Mouse (Mus musculus): ENCODE measurements at regions not wholly inside any gene's neighbourhood (a gene's known extent, or its start where the extent isn't known, plus 50 kb on each side); places are given as distances from the start of the nearest gene placed in this dataset.

DNA sequence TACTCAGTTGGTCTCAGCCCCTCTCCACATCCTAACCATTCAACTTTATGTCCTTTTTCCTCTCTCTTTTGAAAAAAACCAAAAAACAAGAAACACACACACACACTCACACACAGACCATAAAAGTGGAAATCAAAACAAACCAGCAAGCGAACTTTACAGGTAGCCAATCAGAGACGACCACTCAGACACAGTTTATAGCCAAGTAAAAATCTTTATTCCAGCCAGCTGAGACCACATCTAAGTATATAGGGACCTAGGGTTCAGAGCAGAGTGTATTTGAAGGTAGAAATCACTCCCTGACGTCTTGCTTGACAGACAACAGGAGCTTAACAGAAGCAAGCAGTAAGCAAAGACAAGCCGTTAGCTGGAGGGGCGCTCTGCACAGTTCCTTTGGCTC, 553.3 kb downstream of the Gm19410 start:
- TF ChIP-seq POLR2A (IDR thresholded peaks at IDR 0.05; ENCODE audit: borderline replicate concordance, extremely low read depth, insufficient read depth, insufficient read length, poor library complexity, severe bottlenecking) = no peak
- no peak for TF ChIP-seq CTCF (IDR thresholded peaks at IDR 0.05; ENCODE audit: borderline replicate concordance, extremely low read depth, insufficient read depth, insufficient read length)
